Mouse (Mus musculus) heart, embryonic 10.5 days (tissue): Measurements from ENCODE around the gene Lsamp. TPM values are rescaled to one million over a fixed set of nuclear protein-coding genes. Genes with fewer than 3 reads are reported as not detected.

ENCODE experiments used
- DNase-seq: peaks from one replicate; pipeline ENCODE4 v3.0.0-alpha.2; 2017; ENCODE audit warnings: low spot score
- H3K27ac ChIP-seq: fragments of 300-500 bp; sonication (generic); 2 replicates; pipeline ENCODE4 v1.5.1; 2016; ENCODE audit warnings: mild to moderate bottlenecking
- H3K27me3 ChIP-seq: fragments of 300-500 bp; sonication (generic); 2 replicates; pipeline ENCODE4 v1.6.1; 2016; ENCODE audit warnings: mild to moderate bottlenecking; ENCODE audit not compliant: poor library complexity, insufficient read depth, severe bottlenecking
- H3K36me3 ChIP-seq: fragments of 300-500 bp; sonication (generic); 2 replicates; pipeline ENCODE4 v1.6.1; 2016; ENCODE audit warnings: mild to moderate bottlenecking, moderate library complexity
- H3K4me1 ChIP-seq: fragments of 300-500 bp; sonication (generic); 2 replicates; pipeline ENCODE4 v1.6.1; 2016; ENCODE audit warnings: mild to moderate bottlenecking
- H3K4me3 ChIP-seq: fragments of 300-500 bp; sonication (generic); 2 replicates; pipeline ENCODE4 v1.5.1; 2016; ENCODE audit warnings: mild to moderate bottlenecking, moderate library complexity
- H3K9me3 ChIP-seq: fragments of 300-500 bp; sonication (generic); 2 replicates; pipeline ENCODE4 v1.6.1; 2016; ENCODE audit warnings: mild to moderate bottlenecking, moderate library complexity
- WGBS: fragments of 180-500 bp; shearing (Covaris S2); methylation state at CpG from one replicate; pipeline ENCODE4 v1.1.7; 2016; 5-methylcytosine and 5-hydroxymethylcytosine counted together
- polyA plus RNA-seq: library from polyadenylated mRNA; unstranded; fragments of >200 nt; fragmentation: Nextera tagmentation; extraction: Ambion mirVana; gene quantifications from 2 replicates; pipeline ENCODE4 v1.2.1, GENCODE M21; 2016

Gene Lsamp
- polyA plus RNA-seq, 1 experiment from 2014 or later, result 2.1 TPM

- WGBS, result 46% methylated on average over 4 of the region's 4 CpGs
- DNase-seq, result no peak
- peaks cover 10% of the 10 kb centered on the region for H3K4me1 ChIP-seq
- H3K4me3 ChIP-seq, result no peak overlapping the region
- no peaks in the 10 kb centered on the region for H3K27me3 ChIP-seq
- no peaks in the 10 kb centered on the region for H3K9me3 ChIP-seq
- no peak overlapping the region for H3K27ac ChIP-seq
- no peaks in the 10 kb centered on the region for H3K36me3 ChIP-seq
Observed at GRCm38 (mm10) chr16:41771427-41772125, 1787.4 kb downstream of the Lsamp start.

- WGBS, result 24% methylated on average over 1 of the region's 1 CpGs
- no peak for DNase-seq
Observed at GRCm38 (mm10) chr16:41777586-41777985, 1793.4 kb downstream of the Lsamp start.

GRCm38 (mm10) chr16:41785600-41785999, 1801.4 kb downstream of the Lsamp start:
- DNase-seq, result no peak
- no peaks in the 10 kb centered on the region for H3K9me3 ChIP-seq
- 86% methylated on average over 2 of the region's 2 CpGs for WGBS
- no peaks in the 10 kb centered on the region for H3K36me3 ChIP-seq
- H3K27me3 ChIP-seq, result no peaks in the 10 kb centered on the region
- no peak overlapping the region for H3K27ac ChIP-seq
- no peak overlapping the region for H3K4me3 ChIP-seq
- no peaks in the 10 kb centered on the region for H3K4me1 ChIP-seq

More at GRCm38 (mm10) chr16:41777586-41777985, 1793.4 kb downstream of the Lsamp start:
- Histone ChIP-seq H3K27ac (no peak overlapping the region), H3K4me1 (peaks cover 11% of the 10 kb centered on the region; the same call in 1 of the 2 replicates), H3K4me3 (no peak overlapping the region), H3K9me3 (no peaks in the 10 kb centered on the region), H3K27me3 (no peaks in the 10 kb centered on the region), H3K36me3 (no peaks in the 10 kb centered on the region)

- no peaks in the 10 kb centered on the region for H3K9me3 ChIP-seq
- H3K27ac ChIP-seq, result no peak overlapping the region
- H3K36me3 ChIP-seq, result no peaks in the 10 kb centered on the region
- WGBS, result 82% methylated on average over 3 of the region's 3 CpGs
- H3K27me3 ChIP-seq, result no peaks in the 10 kb centered on the region
- no peaks in the 10 kb centered on the region for H3K4me1 ChIP-seq
- DNase-seq, result no peak
- H3K4me3 ChIP-seq, result no peak overlapping the region
Observed at GRCm38 (mm10) chr16:41786704-41787103, 1802.5 kb downstream of the Lsamp start.

- Histone ChIP-seq H3K4me3 (no peak overlapping the region), H3K27ac (no peak overlapping the region), H3K27me3 (no peaks in the 10 kb centered on the region), H3K4me1 (no peaks in the 10 kb centered on the region), H3K36me3 (no peaks in the 10 kb centered on the region), H3K9me3 (no peaks in the 10 kb centered on the region)
- 65% methylated on average over 1 of the region's 1 CpGs for WGBS
- DNase-seq, result no peak
Observed at GRCm38 (mm10) chr16:41787146-41787545, 1803.0 kb downstream of the Lsamp start.

- H3K4me1 ChIP-seq, result no peaks in the 10 kb centered on the region
- H3K36me3 ChIP-seq, result no peaks in the 10 kb centered on the region
- H3K4me3 ChIP-seq, result no peak overlapping the region
- H3K27ac ChIP-seq, result no peak overlapping the region
- no peak for DNase-seq
- 83% methylated on average over 2 of the region's 2 CpGs for WGBS
- H3K9me3 ChIP-seq, result no peaks in the 10 kb centered on the region
- no peaks in the 10 kb centered on the region for H3K27me3 ChIP-seq
Observed at GRCm38 (mm10) chr16:41790016-41790415, 1805.9 kb downstream of the Lsamp start.

- no peak for DNase-seq
- no peaks in the 10 kb centered on the region for H3K36me3 ChIP-seq
- no peaks in the 10 kb centered on the region for H3K27me3 ChIP-seq
- 85% methylated on average over 6 of the region's 6 CpGs for WGBS
- no peaks in the 10 kb centered on the region for H3K4me1 ChIP-seq
- H3K4me3 ChIP-seq, result no peak overlapping the region
- H3K27ac ChIP-seq, result no peak overlapping the region
- H3K9me3 ChIP-seq, result no peaks in the 10 kb centered on the region
Observed at GRCm38 (mm10) chr16:41820369-41820768, 1836.2 kb downstream of the Lsamp start.

- DNase-seq, result no peak
- WGBS, result 57% methylated on average over 5 of the region's 5 CpGs
- no peaks in the 10 kb centered on the region for H3K27me3 ChIP-seq
Observed at GRCm38 (mm10) chr16:41826899-41827604, 1842.9 kb downstream of the Lsamp start.

GRCm38 (mm10) chr16:41827605-41827948, 1843.4 kb downstream of the Lsamp start:
- WGBS, result 83% methylated on average over 3 of the region's 3 CpGs
- H3K27ac ChIP-seq, result no peak overlapping the region

More at GRCm38 (mm10) chr16:41826899-41827604, 1842.9 kb downstream of the Lsamp start:
- no peak overlapping the region for H3K27ac ChIP-seq
- H3K4me3 ChIP-seq, result no peak overlapping the region
- no peaks in the 10 kb centered on the region for H3K36me3 ChIP-seq
- no peaks in the 10 kb centered on the region for H3K4me1 ChIP-seq
- no peaks in the 10 kb centered on the region for H3K9me3 ChIP-seq

GRCm38 (mm10) chr16:41834637-41835036, 1850.5 kb downstream of the Lsamp start:
- no peak for DNase-seq
- H3K36me3 ChIP-seq, result no peaks in the 10 kb centered on the region
- 73% methylated on average over 3 of the region's 3 CpGs for WGBS
- H3K4me3 ChIP-seq, result no peak overlapping the region
- no peak overlapping the region for H3K27ac ChIP-seq
- H3K9me3 ChIP-seq, result no peaks in the 10 kb centered on the region
- H3K4me1 ChIP-seq, result no peaks in the 10 kb centered on the region
- no peaks in the 10 kb centered on the region for H3K27me3 ChIP-seq

More at GRCm38 (mm10) chr16:41827605-41827948, 1843.4 kb downstream of the Lsamp start:
- Histone ChIP-seq H3K27me3 (no peaks in the 10 kb centered on the region), H3K4me1 (no peaks in the 10 kb centered on the region), H3K9me3 (no peaks in the 10 kb centered on the region), H3K36me3 (no peaks in the 10 kb centered on the region), H3K4me3 (no peak overlapping the region)
- no peak for DNase-seq

GRCm38 (mm10) chr16:41835745-41836144, 1851.6 kb downstream of the Lsamp start:
- Histone ChIP-seq H3K4me1 (no peaks in the 10 kb centered on the region), H3K4me3 (no peak overlapping the region), H3K36me3 (no peaks in the 10 kb centered on the region), H3K27ac (no peak overlapping the region), H3K9me3 (no peaks in the 10 kb centered on the region), H3K27me3 (no peaks in the 10 kb centered on the region)
- WGBS, result 57% methylated on average over 6 of the region's 6 CpGs
- no peak for DNase-seq

- H3K4me1 ChIP-seq, result no peaks in the 10 kb centered on the region
- H3K9me3 ChIP-seq, result no peaks in the 10 kb centered on the region
- WGBS, result 81% methylated on average over 2 of the region's 2 CpGs
- H3K4me3 ChIP-seq, result no peak overlapping the region
- no peak overlapping the region for H3K27ac ChIP-seq
- no peaks in the 10 kb centered on the region for H3K27me3 ChIP-seq
- H3K36me3 ChIP-seq, result no peaks in the 10 kb centered on the region
- DNase-seq, result no peak
Observed at GRCm38 (mm10) chr16:41839751-41840404, 1855.7 kb downstream of the Lsamp start.

GRCm38 (mm10) chr16:41846903-41847302, 1862.7 kb downstream of the Lsamp start:
- H3K36me3 ChIP-seq, result no peaks in the 10 kb centered on the region
- no peaks in the 10 kb centered on the region for H3K27me3 ChIP-seq
- H3K4me3 ChIP-seq, result no peak overlapping the region
- 83% methylated on average over 6 of the region's 6 CpGs for WGBS
- H3K9me3 ChIP-seq, result no peaks in the 10 kb centered on the region
- no peaks in the 10 kb centered on the region for H3K4me1 ChIP-seq
- H3K27ac ChIP-seq, result no peak overlapping the region
- DNase-seq, result no peak
